Mouse (Mus musculus): ENCODE results near the gene Chpf2.

Chpf2 gene

DNA sequence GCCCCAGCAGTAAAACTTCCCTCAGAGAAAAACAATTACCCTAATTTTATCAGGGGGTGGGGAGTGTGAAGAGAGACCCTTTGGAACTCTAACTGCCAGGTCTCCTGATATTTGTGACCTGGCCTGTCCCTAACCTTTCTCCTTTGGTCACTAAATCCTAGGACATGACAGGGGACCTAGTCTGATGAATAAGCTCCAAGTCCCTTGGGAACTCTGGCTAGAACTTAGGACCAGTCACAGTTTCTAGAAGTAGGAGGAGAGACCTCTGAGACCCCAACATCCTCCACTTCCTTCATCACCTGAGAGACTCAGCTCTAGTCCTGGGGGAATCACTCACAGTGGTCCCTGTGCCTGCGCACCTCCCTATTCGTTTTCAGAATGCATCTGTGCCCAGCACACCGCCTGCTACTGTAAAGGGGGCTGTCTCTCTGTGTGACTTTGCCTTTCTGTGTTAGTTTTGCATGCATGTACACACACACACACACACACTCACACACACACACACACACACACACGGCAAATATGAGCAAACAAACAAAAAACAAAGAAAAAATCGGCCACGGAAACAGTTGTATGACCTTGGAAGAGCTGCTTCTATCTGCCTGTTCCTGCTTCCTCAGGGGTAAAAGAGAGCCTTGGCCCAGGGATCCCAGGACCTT lies 18.9 kb downstream of the Chpf2 start:
- peak; percentile 27 for DNase-seq

DNA sequence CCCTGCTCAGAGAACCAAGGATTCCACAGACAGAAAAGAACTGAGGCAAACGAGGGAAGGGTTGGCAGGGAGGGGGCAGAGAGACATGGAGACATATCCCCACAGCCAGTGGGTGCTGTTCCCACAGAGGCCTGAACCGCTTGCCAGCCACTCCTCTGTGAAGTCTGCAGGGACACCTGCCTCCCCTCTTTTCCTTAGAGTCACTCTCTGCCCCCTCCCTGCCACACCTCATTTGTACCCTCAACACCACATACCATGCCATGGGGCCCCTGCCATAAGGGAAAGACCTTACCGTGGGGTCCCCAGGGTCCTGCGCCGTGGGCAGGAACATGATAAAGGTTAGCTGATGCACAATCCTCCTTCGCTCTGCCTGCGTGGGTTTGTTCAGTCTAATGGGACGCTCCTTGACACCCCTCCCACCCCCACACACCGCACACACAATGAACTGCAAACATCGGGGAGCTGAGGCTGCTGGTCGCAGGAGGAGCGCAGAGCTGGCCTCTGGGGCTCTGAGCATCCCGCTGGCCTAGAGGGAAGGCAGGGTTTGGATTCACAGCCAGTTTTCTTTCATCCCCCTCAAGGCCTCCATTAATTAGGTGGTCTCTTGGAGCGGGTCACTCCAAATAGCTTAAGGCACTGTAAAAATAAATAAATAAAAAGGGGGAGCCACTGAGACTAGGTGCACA lies 19.6 kb downstream of the Chpf2 start:
- DNase-seq: peak; percentile 41

DNA sequence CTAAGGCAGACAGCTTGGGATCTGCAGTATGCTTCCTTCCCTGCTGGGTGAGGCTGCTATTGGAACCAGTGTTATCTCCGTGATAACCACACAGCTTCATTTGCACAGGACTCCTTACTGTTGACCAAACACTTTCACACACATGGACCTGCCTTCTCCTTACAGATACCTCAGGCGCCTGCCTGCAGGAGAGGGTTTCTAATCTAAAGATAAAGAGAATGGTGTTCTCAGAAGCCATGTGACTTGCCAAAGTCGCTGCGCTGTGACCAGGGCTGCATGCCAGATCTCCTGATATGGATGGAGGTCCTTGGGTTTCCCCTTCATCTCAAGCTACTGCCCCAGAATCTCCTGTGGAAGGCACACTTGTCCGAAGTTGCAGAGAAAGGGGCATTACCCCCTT lies 22.8 kb downstream of the Chpf2 start:
- no peak for DNase-seq

DNA sequence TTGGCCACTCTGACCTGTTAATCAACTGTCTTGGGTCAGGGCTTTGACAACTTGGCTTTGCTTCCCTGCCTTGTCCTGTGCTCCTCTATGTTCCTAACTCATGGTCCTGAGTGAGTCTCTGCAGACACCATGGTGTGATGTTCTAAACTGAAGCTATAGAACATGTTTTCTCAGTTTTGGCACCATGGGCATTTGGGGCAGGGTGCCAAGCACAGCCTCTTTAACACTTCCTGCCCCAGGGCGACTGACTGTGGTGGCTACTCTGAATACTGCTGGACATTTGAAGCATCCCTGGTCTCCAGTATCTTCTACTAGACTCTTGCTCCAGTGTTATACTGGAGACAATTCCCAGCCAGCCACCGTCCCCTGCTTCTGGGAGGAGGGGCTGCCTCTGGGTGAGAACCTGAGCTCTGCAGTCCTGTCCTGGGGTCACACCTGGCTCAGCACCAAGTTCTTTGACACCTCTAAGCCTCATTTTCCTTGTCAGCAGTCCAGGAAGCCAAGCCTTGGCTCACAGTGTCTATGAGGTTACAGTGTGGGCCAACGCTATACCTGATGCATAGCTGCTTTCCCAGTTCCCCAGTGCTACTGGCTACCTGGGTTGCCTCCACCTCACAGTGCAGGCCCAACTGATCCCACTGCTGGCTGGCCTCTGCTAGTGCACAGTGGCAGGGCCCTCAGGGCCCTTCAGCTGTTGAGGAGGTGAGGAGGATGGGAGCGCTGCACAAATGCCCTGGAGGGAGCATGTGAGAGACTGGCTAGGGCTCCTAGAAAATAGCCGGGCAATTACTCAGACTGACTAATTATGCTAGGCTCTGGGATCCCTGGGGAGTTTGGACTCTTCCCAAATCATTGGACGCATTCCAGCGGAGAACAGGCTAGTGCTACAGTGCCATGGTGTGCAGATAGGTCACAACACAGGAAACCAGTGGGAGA lies 25.1 kb downstream of the Chpf2 start:
- peak; percentile 81 for DNase-seq

DNA sequence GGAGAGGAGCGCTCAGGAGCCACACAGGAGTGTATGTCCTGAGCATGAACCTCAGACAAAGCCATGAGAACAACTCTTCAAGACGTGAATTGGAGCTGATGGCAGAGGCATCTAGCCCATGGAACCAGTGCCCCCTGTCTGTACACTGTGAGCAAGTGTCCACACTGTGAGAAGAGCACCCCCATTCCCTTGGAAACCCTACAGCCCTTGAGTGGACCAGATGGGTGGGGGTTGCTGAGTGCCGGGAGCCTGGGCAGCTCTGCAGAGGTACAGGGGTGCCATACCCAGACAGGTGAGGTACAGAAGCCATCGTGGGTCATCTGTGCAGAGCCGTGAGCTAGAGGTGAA lies 25.7 kb downstream of the Chpf2 start:
- DNase-seq: no peak

DNA sequence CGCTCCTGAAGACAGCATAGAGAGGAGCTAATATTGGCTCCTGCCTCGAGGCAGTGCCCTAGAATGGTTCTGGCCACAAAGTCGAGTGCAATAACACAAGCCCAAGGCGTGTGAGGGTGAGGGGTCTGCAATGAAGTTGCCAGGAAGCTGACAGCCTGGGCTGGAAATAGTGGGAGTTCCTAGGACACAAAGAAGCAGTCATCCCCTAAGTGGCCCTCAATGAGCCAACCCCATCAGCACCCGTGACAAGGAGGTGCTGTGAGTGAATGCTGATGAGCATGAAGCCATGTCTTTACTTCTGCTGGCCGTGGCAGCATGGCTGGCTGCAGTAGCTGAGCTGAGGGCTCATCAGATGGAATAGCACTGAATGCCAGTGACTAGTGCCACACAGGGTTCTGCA lies 28.6 kb downstream of the Chpf2 start:
- no peak for DNase-seq

DNA sequence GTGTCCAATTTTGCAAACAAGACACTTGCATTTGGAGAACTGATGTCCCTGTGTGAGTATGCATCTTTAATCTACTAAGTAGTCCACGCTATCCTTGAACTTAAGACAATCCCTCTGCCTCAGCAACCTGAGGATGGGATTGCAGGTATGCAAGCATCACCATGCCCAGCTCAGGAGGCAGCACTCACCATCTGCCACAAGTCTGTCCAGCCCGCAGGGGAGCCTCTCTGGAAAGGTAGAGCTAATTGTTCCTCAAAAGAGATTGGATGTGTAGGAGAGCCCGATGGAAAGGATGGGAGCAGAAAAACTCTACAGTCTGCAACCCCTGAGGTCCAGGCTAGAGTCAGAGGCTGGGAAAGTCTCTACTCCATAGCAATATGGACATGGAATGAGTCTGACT lies 32.4 kb downstream of the Chpf2 start:
- no peak for DNase-seq

DNA sequence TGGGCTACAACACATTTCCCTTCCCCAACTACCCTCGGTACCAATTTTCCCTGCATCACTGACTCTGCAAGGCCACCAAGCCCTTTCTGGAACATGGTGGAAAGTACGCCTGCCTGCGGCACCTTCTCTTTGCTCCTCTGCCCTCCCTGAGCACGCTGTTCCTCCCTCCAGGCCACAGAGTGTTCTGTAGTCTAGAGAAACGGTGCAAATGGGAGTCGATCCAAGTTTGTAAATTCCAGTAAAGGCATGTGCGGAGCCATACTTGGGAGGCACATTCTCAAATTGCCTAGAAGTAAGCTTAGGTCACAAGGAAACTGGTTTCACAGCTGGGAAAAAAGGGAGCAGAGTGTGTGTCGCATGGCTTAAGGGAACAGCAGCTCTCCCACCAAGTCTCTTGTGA lies 33.6 kb downstream of the Chpf2 start:
- no peak for DNase-seq

DNA sequence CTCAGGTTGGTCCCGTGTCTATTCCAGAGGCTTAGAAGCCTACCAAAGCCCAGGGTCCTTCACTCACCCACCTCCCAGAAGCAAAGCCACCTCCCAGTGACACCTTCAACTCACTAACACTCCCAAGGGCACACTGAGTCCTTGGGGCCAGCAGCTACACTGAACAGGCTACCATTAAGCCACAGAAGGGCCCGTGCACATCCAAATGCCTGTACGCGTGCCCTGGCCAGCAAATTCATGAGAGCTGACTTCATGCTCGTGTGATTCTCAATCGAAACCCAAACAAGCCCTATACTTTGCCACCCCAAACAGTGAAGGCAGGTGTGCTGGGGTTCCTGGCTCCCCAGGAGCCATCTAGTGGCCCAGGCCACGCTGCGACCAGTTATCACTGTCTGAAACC lies 34.1 kb downstream of the Chpf2 start:
- no peak for DNase-seq

DNA sequence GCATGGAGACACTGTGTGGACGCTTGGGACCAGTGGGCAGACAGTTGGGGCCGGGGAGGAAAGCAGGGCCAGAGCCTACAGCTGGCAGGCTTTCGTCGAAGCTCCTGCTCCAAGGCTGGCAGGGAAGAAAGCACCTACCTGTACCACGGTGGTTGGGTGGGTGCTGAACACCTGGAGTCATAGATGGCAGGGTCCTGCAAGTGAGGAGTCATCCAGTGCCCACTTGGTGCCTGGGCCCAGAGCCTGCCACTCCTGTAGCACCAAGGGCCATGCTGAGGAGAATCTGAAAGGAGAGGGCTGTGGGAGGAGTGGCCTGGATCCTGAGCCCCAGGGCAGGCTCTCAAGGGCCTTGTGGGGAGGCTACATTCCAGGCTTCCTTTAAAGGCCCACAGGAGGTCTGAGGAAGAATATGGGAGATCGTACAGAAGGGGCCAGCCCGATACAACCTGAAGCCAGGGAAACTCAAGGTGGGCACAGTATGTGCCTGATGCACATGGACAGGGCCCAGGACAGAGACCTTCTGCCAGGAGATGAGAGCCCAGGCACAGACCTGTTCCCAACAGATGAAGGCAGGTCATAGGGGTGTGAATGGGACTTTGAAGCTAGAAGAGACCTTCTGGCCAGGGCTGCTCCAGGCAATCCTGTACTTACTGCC lies 36.0 kb downstream of the Chpf2 start:
- DNase-seq: peak; percentile 71

DNA sequence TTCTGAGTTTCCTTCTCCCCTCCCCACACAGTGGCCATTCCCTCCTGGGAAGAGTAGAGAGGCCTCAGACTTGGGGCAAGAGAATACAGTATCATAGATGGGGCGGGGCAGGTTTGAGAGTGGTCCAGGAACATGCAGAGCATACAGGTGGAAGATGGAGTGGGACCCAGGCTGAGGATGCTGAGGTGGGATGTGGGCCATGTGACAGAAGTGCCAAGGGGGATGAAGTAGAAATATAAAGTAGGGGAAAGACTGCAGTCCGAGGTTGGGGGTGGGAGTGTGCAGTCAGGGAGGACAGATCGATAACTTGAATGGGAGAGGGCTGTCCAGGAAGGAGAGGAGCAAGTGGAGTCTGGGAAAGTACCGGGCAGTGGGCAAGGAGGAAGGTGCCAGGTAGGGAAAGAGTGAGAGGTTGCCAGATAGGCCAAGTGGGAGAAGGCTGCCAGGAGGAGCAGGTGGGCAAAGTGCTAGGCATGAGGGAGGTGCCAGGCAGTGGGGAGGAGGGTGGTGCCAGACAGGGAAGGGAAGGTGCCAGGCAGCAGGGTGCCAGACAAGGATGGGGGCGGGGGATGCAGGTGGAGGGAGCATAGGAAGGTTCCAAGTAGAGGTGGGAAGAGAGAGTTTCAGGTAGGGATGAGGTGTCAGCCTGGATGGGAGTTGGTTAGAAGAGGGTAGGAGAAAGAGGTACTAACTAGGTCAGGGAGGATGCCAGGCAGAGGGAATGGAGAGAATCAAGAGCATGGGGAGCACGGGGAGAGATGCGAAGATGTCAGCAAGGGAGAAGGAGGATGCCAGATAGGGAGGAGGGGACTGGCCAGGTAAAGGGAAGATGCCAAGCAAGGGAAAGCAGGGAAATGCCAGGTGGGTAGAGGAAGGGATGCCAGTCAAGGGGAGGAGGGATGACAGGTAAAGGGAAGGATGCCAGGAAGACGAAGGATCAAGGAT lies 36.8 kb downstream of the Chpf2 start:
- peak; percentile 95 for DNase-seq

DNA sequence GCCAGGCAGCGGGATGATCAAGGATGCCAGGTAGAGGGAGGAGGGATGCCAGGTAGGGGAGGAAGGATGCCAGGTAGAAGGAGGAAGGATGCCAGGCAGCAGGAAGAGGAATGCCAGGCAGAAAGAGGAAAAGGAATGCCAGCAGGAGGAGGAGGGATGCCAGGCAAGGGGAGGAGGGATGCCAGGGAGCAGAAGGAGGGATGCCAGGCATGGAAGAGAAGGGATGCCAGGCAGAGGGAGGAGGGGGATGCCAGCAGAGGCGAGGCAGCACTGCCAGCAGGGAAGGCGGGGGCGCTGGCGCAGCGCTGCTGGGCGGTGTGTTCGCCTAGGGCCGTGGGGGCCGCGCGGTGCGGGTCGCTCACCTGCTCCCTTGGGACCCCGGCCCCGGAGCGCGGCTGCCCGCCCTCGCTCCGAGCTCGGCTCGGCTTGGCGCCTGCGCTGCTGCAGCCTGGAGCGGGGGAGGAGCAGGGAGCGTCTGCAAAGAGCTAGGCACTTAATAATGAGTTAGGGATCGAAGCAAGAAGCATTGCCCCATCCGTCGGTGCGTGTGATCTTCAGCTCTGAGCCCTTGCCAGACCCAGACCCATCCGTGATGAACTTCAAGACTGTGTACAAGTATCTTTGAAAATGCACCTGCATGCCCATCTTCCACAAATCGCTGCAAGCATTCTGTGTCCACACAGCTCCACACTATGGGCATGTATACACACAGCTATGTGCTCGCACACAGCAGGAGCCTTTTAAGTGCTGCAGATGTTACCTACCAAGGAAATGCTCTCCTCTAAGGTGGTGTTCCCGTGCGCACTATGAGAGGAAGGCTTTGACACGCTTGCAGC lies 37.7 kb downstream of the Chpf2 start, which contains the start of gene Smarcd3:
TSS of gene Smarcd3 (minus strand) at position 426 of the 836 bp plus-strand sequence.
- peak; percentile 96 for DNase-seq

DNA sequence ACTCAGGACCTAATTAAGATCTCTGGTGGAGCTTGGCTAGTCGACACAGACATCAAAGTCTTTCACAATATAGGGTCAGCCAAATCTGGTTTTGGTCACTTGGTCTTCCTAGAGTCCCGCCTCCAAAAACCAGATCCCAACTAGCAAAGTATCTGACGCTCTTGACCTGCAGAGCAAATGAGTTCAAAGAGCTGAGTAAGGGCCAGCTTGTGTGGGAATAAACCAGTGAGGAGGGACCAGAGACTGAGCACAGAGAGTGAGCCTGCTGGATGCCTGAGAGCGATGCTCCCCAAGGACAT lies 38.2 kb downstream of the Chpf2 start:
- DNase-seq: no peak

DNA sequence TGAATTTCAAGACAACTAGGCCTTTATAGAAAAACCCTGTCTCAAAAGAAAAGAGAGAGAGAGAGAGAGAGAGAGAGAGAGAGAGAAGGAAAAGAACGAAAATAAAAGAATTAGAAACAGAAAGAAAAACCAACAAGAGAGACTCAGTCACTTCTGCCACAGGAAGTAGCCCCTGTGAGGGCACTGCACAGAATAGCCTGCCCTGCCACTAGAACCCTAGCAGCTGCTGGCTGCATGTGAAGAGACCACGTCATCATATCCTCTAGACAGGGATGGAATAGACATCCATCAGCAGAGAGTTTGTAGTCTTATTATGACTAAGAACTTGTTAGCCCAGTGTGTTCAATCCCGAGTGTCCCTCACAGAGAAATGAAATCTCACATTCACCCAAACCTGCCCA lies 43.2 kb downstream of the Chpf2 start:
- DNase-seq: no peak

DNA sequence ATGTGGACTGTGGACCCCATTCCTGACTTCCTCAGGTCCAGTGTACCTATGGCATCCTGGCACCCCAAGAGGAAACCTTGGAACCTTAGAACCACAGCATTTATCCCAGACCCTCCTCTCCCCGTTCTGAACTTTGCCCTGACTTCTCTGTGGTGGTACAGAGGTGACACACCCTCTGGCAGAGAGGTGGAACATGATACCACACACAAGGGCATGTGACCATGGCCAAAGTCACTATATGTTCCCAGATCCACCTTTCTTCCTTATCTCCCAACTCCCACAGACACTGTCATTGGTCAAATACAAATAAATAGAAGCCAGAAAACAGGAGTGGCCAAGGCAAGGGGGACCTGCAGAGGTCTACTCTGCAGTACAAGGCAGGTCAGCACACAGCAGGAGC lies 48.6 kb downstream of the Chpf2 start:
- no peak for DNase-seq

DNA sequence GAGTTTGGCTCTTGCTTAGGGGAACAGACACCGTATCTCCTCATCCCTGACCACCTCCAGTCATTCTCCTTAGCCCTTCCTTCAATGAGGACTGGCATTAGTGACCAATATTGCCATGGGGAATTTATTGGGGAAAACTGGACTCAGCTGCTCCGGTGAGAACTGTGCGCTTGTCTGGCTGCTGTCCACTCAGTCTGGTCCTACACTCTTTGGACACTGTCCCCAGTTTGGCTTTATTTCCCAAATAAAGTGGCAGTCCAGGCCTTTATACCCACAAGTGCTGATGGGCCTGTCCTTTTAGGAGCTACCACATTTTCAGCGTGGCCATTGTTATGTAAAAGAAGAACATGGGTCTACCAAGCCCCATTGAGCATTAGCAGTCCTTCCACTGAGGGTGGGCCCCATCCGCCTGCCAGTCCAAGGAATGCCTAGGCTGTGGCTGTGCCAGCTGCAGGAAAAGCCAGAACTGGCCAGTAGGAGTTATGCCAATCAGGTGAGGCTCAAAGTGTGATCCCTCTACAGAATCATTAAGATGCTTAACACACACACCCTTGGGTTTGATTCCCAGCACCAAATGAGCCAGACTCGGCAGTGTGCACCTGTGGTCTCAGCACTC lies 49.1 kb downstream of the Chpf2 start:
- no peak for DNase-seq

DNA sequence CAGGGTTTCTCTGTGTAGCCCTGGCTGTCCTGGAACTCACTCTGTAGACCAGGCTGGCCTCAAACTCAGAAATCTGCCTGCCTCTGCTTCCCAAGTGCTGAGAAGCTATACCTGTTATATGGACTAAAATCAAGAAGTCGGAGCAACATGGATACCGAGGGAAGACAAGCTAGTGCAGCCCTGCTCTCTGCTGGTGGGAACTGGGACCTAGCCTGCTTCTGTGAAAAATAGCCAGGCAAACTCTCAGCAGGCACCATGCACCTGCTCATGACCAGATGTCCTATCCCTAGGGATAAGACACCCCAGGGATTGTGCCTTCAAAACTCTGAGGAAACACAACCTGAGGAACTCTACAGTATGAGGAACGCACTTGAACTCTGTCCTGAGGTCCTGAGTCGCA lies 50.4 kb downstream of the Chpf2 start:
- DNase-seq: no peak

DNA sequence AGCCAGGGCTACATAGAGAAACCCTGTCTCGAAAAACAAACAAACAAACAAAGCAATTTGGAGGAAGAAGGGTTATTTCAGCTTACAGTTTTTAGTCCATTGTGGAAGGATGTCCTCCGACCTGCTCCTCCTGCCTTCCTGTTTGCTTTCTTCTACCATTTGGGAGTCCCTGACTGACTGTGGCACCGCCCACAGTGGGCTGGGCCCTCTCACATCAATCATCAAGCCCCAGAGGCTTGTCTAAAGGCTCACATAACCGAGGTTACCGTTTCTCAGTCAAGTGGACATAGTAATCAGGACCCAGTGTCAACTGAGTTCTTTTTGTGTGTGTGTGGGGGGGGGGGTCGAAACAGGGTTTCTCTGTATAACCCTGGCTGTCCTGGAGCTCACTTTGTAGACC lies 51.6 kb downstream of the Chpf2 start:
- no peak for DNase-seq

DNA sequence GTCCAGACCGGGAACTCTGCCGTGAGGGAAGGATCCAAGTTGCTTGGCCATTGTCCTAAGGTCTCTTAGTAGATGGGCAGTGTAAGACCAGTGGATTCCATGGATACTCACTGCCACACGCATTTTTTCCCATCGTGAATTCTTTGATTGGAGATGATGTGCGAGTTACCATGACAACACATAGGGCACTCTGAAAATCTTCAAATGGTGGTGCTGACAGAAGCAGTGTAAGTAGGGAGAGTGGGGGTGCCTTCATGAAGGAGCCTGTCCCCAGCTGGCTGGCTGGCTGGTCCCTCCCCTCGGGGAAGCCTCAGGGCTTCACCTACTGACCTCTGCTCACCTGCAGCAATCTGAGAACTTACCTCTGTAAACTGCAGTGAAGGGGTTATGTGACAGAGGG lies 52.5 kb downstream of the Chpf2 start:
- DNase-seq: no peak
